Mouse (Mus musculus): Measurements from ENCODE around the gene Dxo.

The Dxo gene

GRCm38 (mm10) chr17:34836155-34836855 lies 514 bp upstream of the Dxo start:
- no peak for DNase-seq (ENCODE audit: low read depth, low spot score)

- no peak for DNase-seq (ENCODE audit: low read depth, low spot score)
Observed at GRCm38 (mm10) chr17:34837464-34838324, 875 bp downstream of the Dxo start.

GRCm38 (mm10) chr17:34838785-34839184 lies 2.0 kb downstream of the Dxo start:
- no peak for DNase-seq (ENCODE audit: low read depth, low spot score)

- no peak for DNase-seq (ENCODE audit: low read depth, low spot score)
Observed at GRCm38 (mm10) chr17:34840736-34841307, 4.0 kb downstream of the Dxo start.

DNA sequence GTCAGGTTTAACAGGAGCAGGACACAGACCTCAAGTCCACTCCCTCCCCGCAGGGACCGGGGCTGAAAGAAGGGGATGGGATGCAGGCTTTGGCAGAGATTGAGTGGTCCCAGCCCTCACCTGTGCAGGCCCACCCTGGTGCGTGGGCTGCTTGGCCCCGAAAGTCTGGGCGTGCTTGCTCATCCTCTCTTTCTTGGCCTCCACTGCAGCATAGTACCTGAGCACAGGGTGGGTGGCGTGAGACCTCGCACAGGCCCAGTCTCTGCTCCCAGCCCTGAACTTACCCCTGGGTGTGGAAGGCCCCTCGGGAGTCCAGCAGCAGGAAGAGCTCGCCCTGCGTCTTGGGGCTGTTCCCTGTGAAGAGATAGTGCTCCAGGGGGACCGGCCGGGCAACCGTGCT lies 8.1 kb downstream of the Dxo start:
- DNase-seq (ENCODE audit: low read depth, low spot score) = no peak

DNA sequence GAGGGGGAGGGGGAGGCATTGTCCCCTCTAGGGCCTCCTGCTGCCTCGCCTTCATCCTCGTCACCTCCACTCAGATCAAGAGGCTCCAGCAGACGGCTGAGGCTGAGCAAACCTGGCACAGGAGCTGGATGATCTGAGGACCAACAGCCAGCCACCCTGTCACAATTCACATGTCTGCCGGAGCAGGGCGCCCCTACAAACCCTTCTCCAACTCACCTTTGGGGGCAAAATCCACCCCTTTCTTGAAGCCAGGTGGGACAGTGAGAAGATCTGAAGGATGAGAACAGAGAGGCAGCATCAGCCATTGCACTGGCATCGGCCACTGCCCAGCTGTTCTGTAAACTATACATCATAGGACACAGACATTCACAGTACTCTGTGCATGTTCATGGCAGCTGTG lies 10.4 kb downstream of the Dxo start:
- DNase-seq (ENCODE audit: low read depth, low spot score) = no peak

DNA sequence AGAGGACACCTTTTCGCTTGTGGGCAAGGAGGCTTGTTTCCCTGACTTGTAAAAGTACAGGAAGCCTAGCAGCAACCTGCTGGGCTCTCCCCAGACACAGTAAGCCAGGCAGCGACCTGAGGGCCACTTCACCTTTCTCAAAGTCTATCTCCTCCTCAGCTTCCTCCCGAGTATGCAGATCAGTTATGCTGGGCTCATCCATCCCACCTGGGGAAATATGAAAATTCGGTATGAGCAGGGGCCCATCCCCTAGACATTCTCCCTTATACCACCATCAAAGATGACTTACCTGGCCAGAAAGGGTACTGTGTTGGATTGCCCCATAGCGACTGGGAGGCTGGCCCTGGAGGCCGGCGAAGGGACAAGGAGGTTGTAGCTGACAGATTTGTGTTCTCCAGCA lies 10.8 kb downstream of the Dxo start:
- DNase-seq (ENCODE audit: low read depth, low spot score) = no peak

DNA sequence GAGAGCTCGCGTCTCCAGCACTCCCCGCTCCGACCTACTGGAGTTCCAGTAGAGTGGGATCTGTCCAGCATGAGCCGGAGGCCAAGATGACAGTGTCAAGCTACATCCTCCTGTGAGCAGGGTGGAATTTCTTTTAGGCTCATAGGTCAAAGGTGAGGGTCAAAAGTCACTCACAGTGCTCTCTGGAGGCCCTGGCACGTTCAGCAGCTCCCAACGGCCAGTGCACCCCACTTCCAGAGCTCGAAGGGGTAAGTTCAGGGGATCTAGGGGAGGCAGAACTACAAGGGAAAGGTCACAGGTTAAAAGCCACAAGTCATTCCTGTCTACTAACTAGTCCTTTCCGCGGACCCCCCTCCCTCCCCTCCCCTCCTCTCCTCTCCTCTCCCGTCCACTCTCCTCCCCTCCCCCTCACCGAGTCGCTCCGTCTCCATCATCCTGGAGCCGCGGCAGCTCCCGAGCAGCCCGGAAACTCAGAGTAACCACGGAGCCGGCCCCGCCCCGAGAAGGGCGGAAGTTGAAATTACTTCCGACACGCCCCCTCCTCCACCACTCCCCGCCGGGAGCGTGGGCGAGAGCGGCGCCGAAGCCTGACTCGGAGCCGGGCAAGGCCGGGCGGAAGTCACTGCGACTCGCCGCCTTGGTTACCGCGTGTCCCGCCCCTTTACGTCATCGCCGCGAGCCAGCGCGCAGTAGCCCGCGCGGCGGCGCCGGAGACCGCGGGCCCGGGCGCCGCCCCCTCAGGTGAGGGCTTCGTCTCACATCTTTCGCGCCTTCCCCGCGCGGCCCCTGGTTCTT lies 13.1 kb downstream of the Dxo start, which contains the start of the genes Skiv2l and Nelfe:
Gene Skiv2l (minus strand): TSS at position 489 of the 795 bp plus-strand sequence.
Gene Nelfe (plus strand): TSS at position 670 of the 795 bp plus-strand sequence.
- DNase-seq (ENCODE audit: low read depth, low spot score) = peak; percentile 96

DNA sequence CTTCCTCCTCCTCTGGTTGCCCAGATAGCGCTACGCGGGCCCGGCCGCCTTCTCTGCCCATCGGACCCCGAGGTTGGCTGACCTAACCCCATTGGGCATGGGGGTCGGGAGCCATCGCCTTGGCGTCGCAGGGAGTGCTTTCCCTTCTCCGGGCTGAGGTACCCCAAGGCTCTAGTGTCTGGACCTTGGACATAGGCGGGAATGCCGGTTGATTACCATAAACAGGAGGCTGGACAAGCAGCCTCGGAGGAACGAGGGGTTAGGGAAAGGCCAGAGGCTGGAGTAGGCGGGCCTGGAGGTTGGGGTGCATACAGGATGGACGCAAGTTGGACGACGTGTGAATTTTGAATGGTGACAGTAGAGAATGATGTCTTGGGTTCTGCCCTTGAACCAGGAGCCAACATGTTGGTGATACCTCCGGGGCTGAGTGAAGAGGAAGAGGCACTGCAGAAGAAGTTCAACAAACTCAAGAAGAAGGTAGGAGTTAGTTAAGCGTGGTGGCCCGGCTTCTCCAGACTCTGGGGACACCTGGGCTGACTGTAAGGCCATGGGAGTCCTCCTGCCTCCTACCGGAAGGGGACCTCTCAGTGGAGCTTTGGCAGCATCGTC lies 13.8 kb downstream of the Dxo start:
- DNase-seq (ENCODE audit: low read depth, low spot score) = no peak

- DNase-seq (ENCODE audit: low read depth, low spot score) = no peak
Observed at GRCm38 (mm10) chr17:34853511-34853910, 16.7 kb downstream of the Dxo start.

GRCm38 (mm10) chr17:34854761-34855160 lies 17.9 kb downstream of the Dxo start:
- DNase-seq (ENCODE audit: low read depth, low spot score) = no peak

DNA sequence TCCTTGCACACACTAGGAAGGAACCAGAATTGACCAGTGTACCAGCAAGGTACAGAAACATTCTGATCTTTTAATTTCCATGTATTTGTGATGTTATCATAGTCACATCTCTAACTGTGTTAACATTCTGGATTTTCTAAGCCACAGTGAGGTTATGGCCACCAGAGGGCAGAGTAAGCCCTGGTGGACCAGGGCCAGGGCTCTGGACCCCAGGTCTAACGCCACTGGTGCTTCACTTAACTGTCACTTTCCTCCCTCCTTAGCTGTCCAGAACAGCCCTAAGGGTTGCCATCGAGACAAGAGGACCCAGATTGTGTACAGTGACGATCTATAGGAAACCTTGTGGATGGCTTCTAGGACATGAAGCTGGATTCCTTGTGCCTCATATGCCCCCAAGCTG lies 19.0 kb downstream of the Dxo start:
- DNase-seq (ENCODE audit: low read depth, low spot score) = no peak

GRCm38 (mm10) chr17:34858670-34859069 lies 21.9 kb downstream of the Dxo start:
- no peak for DNase-seq (ENCODE audit: low read depth, low spot score)

DNA sequence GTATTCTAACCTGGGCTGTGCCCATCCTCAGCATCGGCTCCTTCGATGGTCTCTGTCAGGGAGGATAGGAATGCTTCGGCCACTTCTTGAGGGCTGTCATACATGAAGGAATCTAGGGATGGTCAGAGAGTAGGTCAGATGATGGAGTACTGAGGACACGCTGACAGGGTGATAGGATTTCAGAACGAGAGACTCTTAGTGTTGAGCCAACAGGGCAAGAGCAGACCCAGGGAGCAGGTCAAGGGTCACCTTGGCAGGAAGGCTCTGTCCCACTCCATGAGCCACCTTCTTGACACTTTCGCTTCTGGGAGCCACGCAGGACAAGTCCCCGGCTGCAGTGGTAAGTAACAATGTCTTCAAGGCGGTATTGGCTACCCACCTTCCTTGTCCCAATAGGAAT lies 23.7 kb downstream of the Dxo start:
- no peak for DNase-seq (ENCODE audit: low read depth, low spot score)

- DNase-seq (ENCODE audit: low read depth, low spot score) = no peak
Observed at GRCm38 (mm10) chr17:34861704-34862415, 25.0 kb downstream of the Dxo start.

DNA sequence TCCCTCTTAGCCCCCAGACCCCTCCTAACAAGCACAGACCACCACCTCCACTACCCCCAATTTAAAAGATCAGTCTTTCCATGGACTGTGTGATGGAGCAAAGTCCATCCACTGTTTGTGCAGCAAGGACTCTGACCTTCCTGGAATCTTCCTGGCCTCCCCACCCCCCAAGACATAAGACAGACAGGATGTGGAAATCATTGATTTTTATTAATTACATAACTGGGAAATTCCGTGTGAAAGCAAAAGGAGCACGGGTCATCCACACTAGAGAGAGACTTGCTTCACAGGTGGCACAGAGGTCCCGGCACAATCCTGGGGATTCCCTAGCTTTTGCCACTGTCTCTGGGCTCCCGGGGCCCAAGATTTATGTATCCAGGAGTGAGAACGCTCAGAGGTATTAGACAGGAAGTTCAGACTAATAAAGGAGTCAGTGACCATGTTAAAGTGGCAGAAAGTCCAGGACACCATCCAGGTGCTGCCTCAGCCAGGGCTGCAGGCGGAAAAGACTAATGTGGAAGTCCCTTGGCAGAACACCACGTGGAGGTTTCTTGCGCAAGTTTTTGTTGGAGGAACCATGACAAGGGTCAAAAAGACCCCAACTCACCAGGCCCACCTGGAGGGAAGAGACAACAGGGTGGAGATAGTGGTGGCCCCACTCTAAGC lies 25.7 kb downstream of the Dxo start, which contains the start of gene Cfb:
Gene Cfb (minus strand): TSS at position 103 of the 666 bp plus-strand sequence.
- DNase-seq (ENCODE audit: low read depth, low spot score) = no peak

GRCm38 (mm10) chr17:34865981-34866380 lies 29.2 kb downstream of the Dxo start:
- DNase-seq (ENCODE audit: low read depth, low spot score) = no peak

- no peak for DNase-seq (ENCODE audit: low read depth, low spot score)
Observed at GRCm38 (mm10) chr17:34874321-34874720, 37.5 kb downstream of the Dxo start.

DNA sequence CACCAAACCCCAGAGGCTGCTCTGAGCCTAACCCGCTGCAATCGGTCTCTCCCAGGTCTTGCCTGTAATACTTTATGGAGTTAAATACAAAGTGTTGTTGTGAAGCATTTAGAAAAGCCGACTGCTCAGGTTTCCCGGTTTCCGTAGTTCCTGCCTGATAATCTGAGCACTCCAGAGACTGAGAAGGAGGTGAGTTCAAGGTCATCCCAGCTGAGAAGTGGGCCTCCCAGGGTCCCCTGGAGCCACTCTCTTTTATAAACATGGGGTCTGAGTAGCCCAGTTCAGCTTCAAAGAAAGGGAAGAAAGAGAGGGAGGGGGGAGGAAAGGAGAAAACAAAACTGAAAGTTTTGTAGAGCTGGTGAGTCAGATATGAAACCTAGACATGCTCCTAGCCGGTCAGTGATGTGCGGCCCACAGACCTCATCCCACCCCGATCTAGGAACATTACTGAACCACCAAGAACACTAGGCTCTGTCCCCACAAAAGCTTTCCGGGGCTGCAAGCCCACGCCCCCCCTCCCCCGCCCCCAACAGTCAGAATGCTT lies 42.6 kb downstream of the Dxo start, which contains the start of gene Zbtb12:
Gene Zbtb12 (plus strand): TSS at position 148 of the 544 bp plus-strand sequence.
- no peak for DNase-seq (ENCODE audit: low read depth, low spot score)

DNA sequence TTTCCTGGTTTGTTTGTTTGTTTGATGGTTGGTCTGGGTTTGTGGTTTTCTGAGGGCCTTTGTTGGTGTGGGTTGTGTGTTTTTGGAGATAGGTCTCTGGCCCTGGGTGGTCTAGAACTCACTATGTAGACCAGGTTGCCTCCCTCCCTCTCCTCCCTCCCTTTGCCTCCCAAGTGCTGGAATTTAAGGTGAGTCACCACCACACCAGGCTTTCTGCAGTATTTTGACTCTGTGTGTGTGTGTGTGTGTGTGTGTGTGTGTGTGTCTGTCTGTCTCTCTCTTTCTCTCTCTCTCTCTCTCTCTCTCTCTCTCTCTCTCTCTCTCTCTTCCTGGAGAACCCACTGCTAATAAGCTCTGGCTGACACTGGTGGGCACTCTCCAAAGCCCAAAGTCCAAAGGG lies 44.3 kb downstream of the Dxo start:
- no peak for DNase-seq (ENCODE audit: low read depth, low spot score)

Measured in ES-CJ7 (cell line).